Mouse (Mus musculus) kidney, adult 2 months (tissue): ENCODE data around the gene Txndc16. TPM values are rescaled to one million over a fixed set of nuclear protein-coding genes. Genes with fewer than 3 reads are reported as not detected.
A peak's percentile ranks its signal among the peaks of the same experiment; 100 is the strongest.

Source experiments
- DNase-seq: peaks from one replicate; pipeline ENCODE4 v3.0.0; 2021
- H3K27ac ChIP-seq: fragments of 200-500 bp; 2 replicates; pipeline ENCODE4 v1.5.1; 2012; ENCODE audit warnings: low read depth, low read length, control low read depth, inconsistent platforms; ENCODE audit not compliant: insufficient read depth
- H3K27me3 ChIP-seq: fragments of 200-500 bp; replicated peaks from 2 replicates; pipeline ENCODE4 v1.6.1; 2012; ENCODE audit warnings: mild to moderate bottlenecking, moderate library complexity, low read length, inconsistent platforms; ENCODE audit not compliant: control insufficient read depth, insufficient read depth
- H3K36me3 ChIP-seq: fragments of 200-500 bp; 2 replicates; pipeline ENCODE4 v1.6.1; 2012; ENCODE audit warnings: mild to moderate bottlenecking, moderate library complexity, low read length, inconsistent platforms; ENCODE audit not compliant: control insufficient read depth, insufficient read depth
- H3K4me1 ChIP-seq: fragments of 200-500 bp; 2 replicates; pipeline ENCODE4 v1.6.1; 2011; ENCODE audit warnings: low read length; ENCODE audit not compliant: control insufficient read depth, insufficient read depth
- H3K4me3 ChIP-seq: fragments of 200-500 bp; 2 replicates; pipeline ENCODE4 v1.5.1; 2011; ENCODE audit warnings: mild to moderate bottlenecking, low read depth, low read length, control low read depth; ENCODE audit not compliant: insufficient read depth
- CTCF ChIP-seq: fragments of 200-500 bp; conservative IDR thresholded peaks from 2 replicates; pipeline ENCODE4 v1.5.1; 2011; ENCODE audit warnings: low read depth, mild to moderate bottlenecking, control low read depth, low read length, moderate library complexity, mixed read lengths; ENCODE audit not compliant: insufficient read depth, insufficient read length
- POLR2A ChIP-seq: fragments of 200-500 bp; IDR thresholded peaks from one replicate; pipeline ENCODE4 v1.6.1; 2011; ENCODE audit warnings: low read depth, low read length, control low read depth
- WGBS: fragments of 180-500 bp; shearing (Covaris S2); methylation state at CpG from one replicate; pipeline ENCODE4 v1.1.7; 2018; 5-methylcytosine and 5-hydroxymethylcytosine counted together
- polyA plus RNA-seq: library from polyadenylated mRNA; depleted of rRNA; stranded (reverse); fragments of >200 nt; gene quantifications from 2 replicates; pipeline ENCODE4 v1.2.3, GENCODE M21; 2012; rRNA removed

Txndc16 gene
- polyA plus RNA-seq, 1 experiment: 6.6 TPM

GRCm38 (mm10) chr14:45092327-45092726 lies 127.8 kb downstream of the Txndc16 start:
- TF ChIP-seq POLR2A: no peak
- TF ChIP-seq CTCF: no peak
- Histone ChIP-seq H3K4me3 (no peak overlapping the region), H3K4me1 (no peaks in the 10 kb centered on the region), H3K27ac (no peak overlapping the region), H3K36me3 (no peaks in the 10 kb centered on the region), H3K27me3 (no peaks in the 10 kb centered on the region)
- no peak for DNase-seq
- 71% methylated on average over 3 of the region's 3 CpGs for WGBS

GRCm38 (mm10) chr14:45090011-45090410 lies 130.1 kb downstream of the Txndc16 start:
- 78% methylated on average over 4 of the region's 4 CpGs for WGBS
- Histone ChIP-seq H3K27me3 (no peaks in the 10 kb centered on the region), H3K27ac (no peak overlapping the region), H3K4me1 (no peaks in the 10 kb centered on the region), H3K4me3 (no peak overlapping the region), H3K36me3 (no peaks in the 10 kb centered on the region)
- TF ChIP-seq CTCF: no peak
- no peak for TF ChIP-seq POLR2A
- no peak for DNase-seq

GRCm38 (mm10) chr14:45085651-45086425 lies 134.3 kb downstream of the Txndc16 start:
- H3K27me3 ChIP-seq: no peaks in the 10 kb centered on the region
- WGBS: 53% methylated on average over 5 of the region's 5 CpGs
- no peaks in the 10 kb centered on the region for H3K36me3 ChIP-seq
- TF ChIP-seq POLR2A (no peak), CTCF (no peak)
- DNase-seq: peak; percentile 33
- no peak overlapping the region for H3K27ac ChIP-seq
- H3K4me1 ChIP-seq: no peaks in the 10 kb centered on the region
- no peak overlapping the region for H3K4me3 ChIP-seq

- TF ChIP-seq CTCF (no peak), POLR2A (no peak)
- 88% methylated on average over 5 of the region's 5 CpGs for whole genome bisulfite sequencing
- no peak for DNase-seq
- H3K27me3 ChIP-seq: no peaks in the 10 kb centered on the region
- no peaks in the 10 kb centered on the region for H3K4me1 ChIP-seq
- H3K36me3 ChIP-seq: no peaks in the 10 kb centered on the region
- no peak overlapping the region for H3K27ac ChIP-seq
- H3K4me3 ChIP-seq: no peak overlapping the region
Measured at GRCm38 (mm10) chr14:45084656-45085280, 135.4 kb downstream of the Txndc16 start.

- WGBS: 31% methylated on average over 4 of the region's 4 CpGs
- no peaks in the 10 kb centered on the region for H3K36me3 ChIP-seq
- H3K27me3 ChIP-seq: no peaks in the 10 kb centered on the region
- no peaks in the 10 kb centered on the region for H3K4me1 ChIP-seq
- H3K4me3 ChIP-seq: no peak overlapping the region
- no peak for DNase-seq
- TF ChIP-seq CTCF: no peak
- no peak for TF ChIP-seq POLR2A
- no peak overlapping the region for H3K27ac ChIP-seq
Measured at GRCm38 (mm10) chr14:45083540-45083939, 136.6 kb downstream of the Txndc16 start.

Other genes with a start within 250 kb of the Txndc16 start
- gene Ptger2, start 232.1 kb downstream of the Txndc16 start, polyA plus RNA-seq: 0.52 and 0.65 TPM in 2 replicates
- 1.7 and 4.3 TPM in 2 replicates for gene Gpr137c, start 611 bp downstream of the Txndc16 start, polyA plus RNA-seq
- 6.4 and 9.4 TPM in 2 replicates for gene Ero1l, start 98.4 kb upstream of the Txndc16 start, polyA plus RNA-seq
- 23.8 and 45.5 TPM in 2 replicates for gene Psmc6, start 109.5 kb upstream of the Txndc16 start, polyA plus RNA-seq
- 3.0 and 8.5 TPM in 2 replicates for gene Styx, start 130.8 kb upstream of the Txndc16 start, polyA plus RNA-seq
- gene Gnpnat1, start 184.6 kb upstream of the Txndc16 start, polyA plus RNA-seq: 8.0 and 10.1 TPM in 2 replicates